Mouse (Mus musculus) retina, postnatal 1 day (tissue): ENCODE measurements at regions not wholly inside any gene's neighbourhood (a gene's known extent, or its start where the extent isn't known, plus 50 kb on each side); places are given as distances from the start of the nearest gene placed in this dataset.
A peak's percentile ranks its signal among the peaks of the same experiment; 100 is the strongest.

Experiments
- DNase-seq: peaks from one replicate; pipeline ENCODE4 v3.0.0-alpha.2; 2012

DNA sequence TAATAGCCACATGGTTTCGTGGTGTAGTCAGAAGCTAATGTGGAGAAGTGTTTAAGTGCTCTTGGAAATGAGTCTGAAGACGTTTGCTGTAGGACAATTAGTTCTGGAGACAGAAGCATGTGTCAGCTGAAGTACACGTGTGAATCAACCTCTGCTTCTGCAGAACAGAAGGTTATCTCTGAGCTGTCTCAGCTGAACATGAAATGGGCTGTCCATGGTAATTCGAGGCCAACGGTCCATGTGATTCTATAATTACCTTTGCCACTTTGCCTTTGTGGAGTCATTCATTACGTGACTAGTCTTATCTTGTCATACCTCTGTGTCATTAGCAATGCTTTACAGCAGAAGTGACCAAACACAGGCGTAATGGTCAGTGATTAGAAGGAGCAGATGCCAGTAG, 295.6 kb upstream of the Veph1 start:
- peak; percentile 11 for DNase-seq

GRCm38 (mm10) chr3:66590775-66591174, 294.1 kb upstream of the Veph1 start:
- no peak for DNase-seq

DNA sequence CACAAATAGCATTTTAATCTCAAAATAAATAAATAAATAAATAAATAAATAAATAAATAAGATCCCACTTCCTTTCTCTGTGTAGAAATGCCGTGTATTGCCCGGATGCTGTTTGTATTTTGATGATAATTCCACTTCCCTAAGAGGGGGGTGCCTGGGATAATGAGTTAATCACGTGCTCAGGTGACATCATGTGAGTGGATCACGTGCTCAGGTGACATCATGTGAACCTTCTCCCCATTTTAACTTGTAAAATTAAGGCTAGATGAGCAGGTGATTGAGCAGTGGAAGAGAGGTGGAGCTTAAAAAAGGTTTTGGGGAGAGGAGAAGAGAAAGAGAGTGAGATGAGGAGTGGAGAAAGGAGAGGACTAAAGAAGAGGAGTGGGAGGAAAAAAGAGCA, 292.8 kb upstream of the Veph1 start:
- no peak for DNase-seq

DNA sequence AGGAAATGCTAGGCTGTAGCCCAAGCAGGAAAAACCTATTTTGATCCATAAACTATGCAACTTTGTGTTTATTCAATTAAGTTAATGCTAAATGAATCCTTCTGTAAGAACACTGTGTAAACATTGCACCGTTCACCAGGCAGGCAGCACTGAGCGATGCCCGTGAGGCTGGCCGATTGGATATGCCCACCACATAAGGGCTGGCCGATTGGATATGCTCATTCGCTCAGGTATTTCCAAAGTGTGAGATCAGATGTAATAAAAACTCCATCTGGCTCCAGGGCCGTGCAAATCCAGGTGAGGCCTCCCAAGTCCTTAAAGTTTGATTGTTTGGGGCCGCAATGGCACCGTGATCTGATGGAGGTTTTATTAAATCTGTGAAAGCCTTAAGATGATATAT, 288.2 kb upstream of the Veph1 start:
- no peak for DNase-seq

DNA sequence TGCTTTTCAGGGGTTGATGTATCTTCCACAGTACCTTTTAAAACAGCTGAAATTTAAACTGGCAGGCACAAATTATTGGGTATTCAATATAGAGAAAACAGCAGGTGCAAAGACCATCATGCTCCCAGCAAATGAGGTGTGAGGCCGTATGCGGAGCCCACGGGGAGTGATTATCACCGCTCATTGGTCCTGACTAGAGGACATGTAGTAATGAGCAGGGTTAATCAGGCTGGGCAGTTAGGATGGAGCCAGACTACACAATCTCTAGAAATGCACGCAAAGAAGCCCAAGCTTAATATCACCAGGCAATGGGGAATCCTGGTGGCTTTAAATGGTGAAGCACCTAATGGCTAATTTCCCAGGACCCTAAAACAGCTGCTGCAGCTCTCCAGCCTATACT, 287.5 kb upstream of the Veph1 start:
- no peak for DNase-seq

- DNase-seq, result no peak
Observed at GRCm38 (mm10) chr3:66576659-66577058, 280.0 kb upstream of the Veph1 start.

DNA sequence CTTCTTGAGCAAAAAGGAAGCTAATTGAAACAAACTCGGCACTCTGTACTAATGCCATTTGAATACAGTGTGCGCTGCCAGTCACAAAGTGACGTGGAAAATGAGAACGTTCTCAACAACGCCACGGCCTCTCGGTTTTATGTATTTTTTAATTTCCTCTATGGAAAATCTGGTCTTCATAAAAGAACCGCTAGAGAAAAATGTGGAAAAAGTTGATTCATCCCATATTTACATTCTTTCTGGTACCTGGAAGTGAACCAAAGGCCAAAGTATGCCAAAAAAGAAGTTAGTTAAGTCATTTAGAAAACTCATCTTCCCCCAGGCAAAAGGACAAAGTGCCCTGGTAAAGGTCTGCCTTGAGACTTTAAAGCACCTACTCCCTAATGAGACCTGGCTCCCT, 277.7 kb upstream of the Veph1 start:
- no peak for DNase-seq

DNA sequence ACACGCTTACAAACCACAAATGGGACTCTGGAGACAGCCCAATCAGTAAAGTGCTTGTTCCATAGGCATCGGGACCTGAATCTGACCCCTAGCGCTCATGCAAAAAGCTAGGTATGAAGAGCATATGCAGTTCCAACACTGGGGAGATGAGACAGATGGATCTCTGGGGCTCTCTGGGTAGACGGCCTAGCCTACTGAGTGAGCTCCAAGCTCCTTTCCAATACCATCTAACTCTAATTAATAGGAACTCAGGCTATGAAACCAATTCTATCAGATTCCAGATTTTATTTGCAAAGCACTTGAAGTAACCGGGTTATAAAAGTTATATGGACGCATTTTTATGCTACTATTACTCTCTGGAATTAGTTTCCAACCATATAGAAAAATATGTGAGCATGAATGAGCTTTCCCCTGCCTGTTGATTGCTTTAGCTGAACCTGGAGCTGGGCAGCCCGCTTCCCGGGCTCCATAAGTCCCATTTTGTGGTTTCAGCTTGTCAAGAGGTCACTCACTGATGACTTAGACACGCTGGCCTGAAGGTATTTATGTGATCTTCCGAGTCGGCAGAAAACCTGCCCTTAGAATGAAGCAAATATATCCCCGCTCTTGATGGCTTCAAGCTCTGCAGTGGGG, 276.4 kb upstream of the Veph1 start:
- DNase-seq, result no peak

GRCm38 (mm10) chr3:66570342-66570741, 273.7 kb upstream of the Veph1 start:
- no peak for DNase-seq

- no peak for DNase-seq
Observed at GRCm38 (mm10) chr3:66564268-66565245, 267.9 kb upstream of the Veph1 start.

DNA sequence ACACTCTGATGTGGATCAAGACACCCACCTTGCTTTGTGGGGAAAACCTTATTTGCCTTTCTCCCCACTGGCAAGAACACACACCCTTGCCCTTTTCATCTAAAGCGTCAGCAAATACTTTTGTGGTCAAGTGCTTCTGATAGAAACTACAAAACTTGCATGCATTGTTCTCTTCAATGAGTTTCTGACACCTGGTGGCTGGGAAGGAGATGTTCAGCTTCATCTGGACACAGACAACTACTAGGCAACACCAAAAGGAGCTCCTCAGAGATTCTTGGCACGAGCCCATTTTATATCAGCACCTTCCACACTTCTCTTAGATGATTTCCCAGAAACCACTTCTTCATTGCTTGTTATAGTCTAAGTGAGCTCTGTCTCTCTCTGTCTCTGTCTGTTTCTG, 266.7 kb upstream of the Veph1 start:
- DNase-seq, result no peak

DNA sequence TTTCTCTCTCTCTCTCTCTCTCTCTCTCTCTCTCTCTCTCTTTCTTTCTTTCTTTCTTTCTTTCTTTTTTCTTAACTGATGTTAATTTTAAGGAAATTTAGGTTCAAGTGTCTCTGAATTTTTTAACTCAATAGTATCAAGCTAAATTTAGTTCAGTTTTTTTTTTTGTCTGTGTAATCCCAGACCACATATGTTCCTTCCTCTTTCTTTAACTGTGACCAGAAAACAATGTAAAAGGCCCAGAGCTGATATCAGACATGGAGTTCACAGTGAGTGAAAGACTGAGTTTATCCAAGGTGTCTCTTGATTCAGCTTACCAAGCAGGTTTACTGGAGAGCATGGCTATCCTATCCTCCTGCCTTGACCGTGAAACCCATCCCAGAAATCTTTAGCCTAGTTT, 258.9 kb upstream of the Veph1 start:
- DNase-seq, result no peak

DNA sequence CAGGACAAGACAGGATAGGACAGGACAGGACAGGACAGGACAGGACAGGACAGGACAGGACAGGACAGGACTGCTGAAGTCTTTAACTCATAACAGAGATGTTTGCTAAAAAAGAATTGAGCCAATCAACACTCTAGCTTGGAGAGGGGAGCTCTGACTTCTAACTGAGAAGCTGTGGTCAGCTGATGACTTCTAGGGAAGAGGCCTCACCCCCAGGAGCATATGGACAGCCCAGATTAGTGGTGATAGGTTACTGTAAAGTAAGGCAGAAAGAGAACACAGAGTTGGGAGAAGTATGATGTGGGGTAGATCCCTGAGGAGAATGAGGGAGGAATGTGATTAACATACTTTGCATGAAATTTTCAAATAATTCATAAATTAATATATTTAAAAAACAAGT, 254.3 kb upstream of the Veph1 start:
- no peak for DNase-seq

DNA sequence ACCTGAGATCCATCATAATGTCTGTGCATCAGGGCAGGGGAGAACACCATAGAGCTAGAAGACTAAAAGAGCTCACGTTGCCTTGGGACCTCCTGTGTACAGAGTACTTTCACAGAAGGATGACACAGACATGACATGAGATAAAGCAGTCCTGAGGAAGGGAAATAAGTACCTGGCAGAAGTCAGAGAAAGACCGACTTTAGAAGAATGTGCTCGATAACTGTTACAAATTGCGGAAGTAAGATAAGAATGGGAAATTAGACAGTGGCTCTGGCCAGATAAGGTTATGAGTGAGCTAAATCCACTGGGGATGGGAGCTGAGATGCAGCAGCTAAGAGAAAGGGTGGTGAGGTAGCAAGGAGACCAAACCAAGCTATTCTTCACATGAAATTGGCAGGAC, 249.9 kb upstream of the Veph1 start:
- no peak for DNase-seq

GRCm38 (mm10) chr3:66544139-66544933, 247.7 kb upstream of the Veph1 start:
- DNase-seq, result no peak

GRCm38 (mm10) chr3:66542865-66543264, 246.2 kb upstream of the Veph1 start:
- no peak for DNase-seq

GRCm38 (mm10) chr3:66537913-66538312, 241.3 kb upstream of the Veph1 start:
- DNase-seq, result peak; percentile 12

GRCm38 (mm10) chr3:66537106-66537893, 240.7 kb upstream of the Veph1 start:
- DNase-seq, result peak; percentile 41

DNA sequence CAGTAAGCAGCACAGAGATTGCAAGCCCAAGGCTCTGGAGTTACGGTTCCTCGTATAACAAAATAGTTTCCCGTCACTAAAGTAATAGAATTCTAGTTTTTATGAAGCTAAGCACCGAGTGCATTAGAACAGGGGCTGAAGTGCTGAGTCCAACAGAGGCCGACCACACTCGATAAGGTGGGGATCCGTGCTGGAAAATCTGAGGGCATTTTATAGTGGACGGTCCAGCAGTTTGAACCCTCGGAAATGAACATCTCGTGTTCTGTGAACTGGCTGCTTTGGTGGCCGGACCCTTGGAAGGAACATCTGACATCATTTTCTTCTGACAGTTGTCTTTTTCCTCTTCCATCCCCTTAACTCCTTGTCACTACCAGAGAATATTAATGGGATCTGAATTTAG, 240.0 kb upstream of the Veph1 start:
- DNase-seq, result no peak

DNA sequence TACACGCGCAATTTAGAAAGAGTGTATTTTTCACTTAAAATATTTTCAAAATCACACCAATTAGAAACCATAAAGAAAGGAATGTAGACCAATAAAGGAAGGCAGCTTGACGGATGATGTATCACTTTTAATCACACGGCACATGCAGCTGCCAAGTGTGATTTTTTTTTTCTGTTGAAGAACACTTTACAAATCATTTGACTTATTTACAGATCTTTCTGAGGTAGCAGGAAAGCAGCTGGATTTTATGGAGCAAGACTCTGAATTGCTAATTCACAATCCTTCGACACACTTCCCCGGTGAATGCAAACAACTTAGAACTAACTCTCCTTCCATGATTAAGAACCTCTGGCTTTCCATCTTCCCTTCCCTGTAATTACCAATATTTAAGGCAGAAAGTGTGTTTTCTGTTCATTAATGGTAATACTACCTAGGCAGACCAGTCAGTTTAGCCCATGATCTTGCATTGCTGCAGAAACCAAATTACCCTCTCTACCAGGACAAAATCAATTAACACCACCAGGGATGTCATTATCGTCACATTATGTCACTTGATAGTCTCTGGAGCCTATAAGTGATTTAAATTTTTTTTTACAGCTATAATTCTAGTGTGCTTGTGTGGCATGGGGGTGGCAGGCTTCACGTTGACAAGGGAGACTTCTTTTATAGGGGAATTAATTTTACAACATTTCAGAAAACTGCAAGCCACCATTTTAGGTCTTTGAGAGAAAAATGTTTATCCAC, 239.3 kb upstream of the Veph1 start:
- DNase-seq, result no peak

- DNase-seq, result no peak
Observed at GRCm38 (mm10) chr3:66519925-66520324, 223.3 kb upstream of the Veph1 start.

GRCm38 (mm10) chr3:66518289-66518688, 221.7 kb upstream of the Veph1 start:
- peak; percentile 47 for DNase-seq
